Mouse (Mus musculus) kidney, postnatal 36 days (tissue): ENCODE measurements at regions not wholly inside any gene's neighbourhood (a gene's known extent, or its start where the extent isn't known, plus 50 kb on each side); places are given as distances from the start of the nearest gene placed in this dataset.

Experiments used
- DNase-seq, 2 experiments: peaks; one replicate each; pipeline ENCODE4 v3.0.0; 2021 to 2022; ENCODE audit warnings: mixed read lengths in 2 of 2

GRCm38 (mm10) chr19:26938911-26939310 is 53.2 kb downstream of the Gm815 start:
- no peak for DNase-seq

- no peak for DNase-seq
Measured at GRCm38 (mm10) chr19:26944006-26944405, 58.3 kb downstream of the Gm815 start.

- DNase-seq = no peak
Measured at GRCm38 (mm10) chr19:26946562-26946961, 60.9 kb downstream of the Gm815 start.

- no peak for DNase-seq
Measured at GRCm38 (mm10) chr19:26948479-26948878, 62.8 kb downstream of the Gm815 start.

DNA sequence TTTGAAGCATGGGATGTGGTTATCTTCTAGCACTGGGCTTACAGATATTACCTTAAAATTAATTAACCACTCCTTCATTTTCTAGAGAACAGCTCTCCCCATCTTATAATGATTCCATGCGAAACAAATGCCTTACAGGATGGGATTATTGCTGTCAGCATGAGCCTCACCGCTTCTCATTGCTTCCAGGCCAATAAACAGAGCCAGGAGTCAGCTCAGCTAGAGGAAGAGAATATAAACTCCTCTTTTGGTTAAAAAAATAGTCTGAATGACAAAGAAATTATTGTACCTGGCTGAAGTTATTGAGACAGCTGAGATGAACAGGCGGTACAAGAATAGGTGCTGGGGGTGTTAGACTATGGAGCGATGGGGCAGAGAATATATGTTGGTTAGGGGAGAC is 63.5 kb downstream of the Gm815 start:
- DNase-seq = no peak

- DNase-seq = no peak
Measured at GRCm38 (mm10) chr19:26953348-26953747, 67.7 kb downstream of the Gm815 start.

GRCm38 (mm10) chr19:26966055-26966760 is 80.5 kb downstream of the Gm815 start:
- no peak for DNase-seq

DNA sequence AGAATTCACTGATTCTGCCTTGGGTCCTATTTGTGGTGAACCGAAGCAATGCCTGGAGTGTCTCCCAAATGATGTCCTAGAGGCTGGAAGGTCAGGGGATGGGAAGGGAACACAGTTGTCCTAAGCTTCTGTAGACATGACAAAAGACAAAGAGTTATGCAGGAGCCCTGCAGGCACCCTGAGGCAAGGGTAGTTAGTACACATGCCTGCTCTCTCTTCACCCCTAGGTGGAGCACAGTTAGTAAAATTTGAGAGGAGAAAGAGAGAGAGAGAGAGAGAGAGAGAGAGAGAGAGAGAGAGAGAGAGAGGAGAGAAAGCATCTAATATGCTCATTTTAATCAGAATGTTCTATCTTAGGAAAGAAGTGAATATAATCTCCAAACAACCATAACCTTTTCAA is 87.4 kb downstream of the Gm815 start:
- DNase-seq = peak; percentile 3 to 18

GRCm38 (mm10) chr19:26973773-26974548 is 88.3 kb downstream of the Gm815 start:
- no peak for DNase-seq

DNA sequence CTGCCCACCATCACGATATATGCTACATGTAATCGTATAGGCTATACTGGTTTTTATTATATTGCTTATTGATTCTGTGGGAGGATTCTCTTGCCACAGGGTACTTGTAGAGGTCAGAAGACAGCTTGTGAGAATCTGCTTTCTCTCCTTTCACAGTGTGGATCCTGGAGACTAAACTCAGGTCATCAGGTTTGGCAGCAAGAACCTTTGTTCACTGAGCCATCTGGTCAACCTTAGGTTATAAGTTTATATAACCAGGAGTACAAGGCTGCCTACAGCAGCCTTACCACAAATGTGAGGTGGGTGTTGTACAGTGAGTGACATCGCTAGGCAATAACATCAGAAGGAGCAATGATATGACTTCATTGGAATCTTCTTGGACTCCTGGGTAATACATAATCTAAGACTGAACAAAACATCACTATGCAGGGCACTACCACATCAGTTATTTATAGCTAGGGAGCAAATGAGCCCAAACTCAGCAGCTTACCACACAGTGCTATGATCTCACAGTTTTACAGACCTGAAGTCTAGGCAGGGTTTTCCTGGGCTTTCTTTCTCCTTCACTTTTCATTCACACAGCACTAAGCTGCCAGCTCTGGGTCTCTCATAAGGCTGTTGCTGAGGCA is 89.0 kb downstream of the Gm815 start:
- DNase-seq = no peak

GRCm38 (mm10) chr19:26976604-26977322 is 91.1 kb downstream of the Gm815 start:
- no peak for DNase-seq

- DNase-seq = peak; percentile 35 to 55
Measured at GRCm38 (mm10) chr19:26977887-26978639, 92.4 kb downstream of the Gm815 start.

DNA sequence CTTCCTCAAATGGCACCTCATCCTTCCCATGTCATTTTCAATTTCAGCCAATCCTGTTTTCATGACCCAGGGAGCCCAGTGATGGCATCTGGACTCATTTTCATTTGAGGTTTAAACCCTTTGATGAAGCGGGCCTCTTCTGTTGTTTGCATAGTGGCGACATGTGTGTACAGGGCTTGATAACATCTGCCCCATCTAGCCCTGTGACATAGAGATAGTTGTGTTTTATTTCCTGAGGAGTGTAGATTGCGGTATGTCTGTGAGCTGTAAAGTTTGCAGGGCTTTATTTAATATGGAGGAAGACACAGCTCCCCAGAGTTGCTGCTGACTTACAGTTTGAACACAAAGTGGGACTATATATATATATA is 92.9 kb downstream of the Gm815 start:
- no peak for DNase-seq

- no peak for DNase-seq
Measured at GRCm38 (mm10) chr19:26979322-26979721, 93.6 kb downstream of the Gm815 start.

GRCm38 (mm10) chr19:26986672-26987071 is 101.0 kb downstream of the Gm815 start:
- no peak for DNase-seq

- DNase-seq = no peak
Measured at GRCm38 (mm10) chr19:26987197-26987596, 101.5 kb downstream of the Gm815 start.

- no peak for DNase-seq
Measured at GRCm38 (mm10) chr19:26987909-26988456, 102.3 kb downstream of the Gm815 start.

DNA sequence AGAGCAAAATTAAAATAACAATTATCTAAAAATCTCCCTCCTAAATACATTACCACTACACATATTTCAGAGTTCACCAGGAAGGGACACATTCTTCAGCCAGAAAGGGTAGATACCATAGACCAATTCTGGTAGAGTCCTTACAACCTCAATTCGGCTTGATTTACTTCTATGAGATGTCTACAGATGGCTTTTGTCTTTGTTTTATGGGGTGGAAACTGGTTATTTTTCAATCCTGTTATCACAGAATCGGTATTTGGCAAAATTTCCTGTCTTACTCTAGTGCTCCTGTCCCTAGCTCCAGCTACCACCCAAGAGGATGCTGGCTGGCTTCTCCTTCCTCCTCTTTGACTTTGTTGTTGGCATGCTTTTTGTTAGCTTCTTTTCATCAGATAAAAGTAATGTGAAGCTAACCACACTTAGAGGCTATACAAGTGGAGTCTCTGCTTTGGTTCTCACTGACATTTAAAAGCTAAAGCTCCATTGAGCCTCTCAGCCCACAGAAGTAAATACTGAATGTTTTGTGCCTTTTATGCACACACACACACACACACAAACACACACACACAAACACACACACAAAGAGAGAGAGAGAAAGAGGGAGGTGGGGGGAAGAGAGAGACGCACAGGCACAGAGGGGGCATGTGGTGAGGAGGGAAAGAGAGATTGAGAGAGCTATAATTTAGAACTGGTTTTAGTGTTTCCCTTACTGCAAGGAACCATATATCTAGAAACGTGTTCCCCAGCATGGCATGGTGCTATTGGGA is 109.1 kb downstream of the Gm815 start:
- no peak for DNase-seq

GRCm38 (mm10) chr19:26999596-26999995 is 113.9 kb downstream of the Gm815 start:
- DNase-seq = no peak

DNA sequence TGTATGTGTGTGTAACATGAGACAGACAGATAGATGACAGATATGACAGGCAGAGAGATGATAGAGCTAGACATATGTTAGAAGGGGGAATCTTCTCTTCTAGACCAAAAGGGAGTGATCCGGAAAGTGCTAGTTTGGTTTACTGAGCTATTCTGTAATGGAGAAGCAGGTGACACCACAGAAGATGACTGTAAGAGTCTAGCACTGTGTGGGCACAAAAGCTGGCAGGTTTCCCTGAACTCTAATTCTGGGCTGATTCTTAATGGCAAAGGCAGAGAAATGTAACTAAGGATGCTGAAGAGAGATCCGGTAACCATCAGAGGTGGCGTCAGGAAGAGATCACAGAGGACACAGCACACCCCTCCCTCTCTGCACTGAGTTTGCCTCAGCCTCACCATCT is 136.2 kb downstream of the Gm815 start:
- no peak for DNase-seq

- no peak for DNase-seq
Measured at GRCm38 (mm10) chr19:27022917-27023316, 137.2 kb downstream of the Gm815 start.
